Mouse (Mus musculus) lung, postnatal 0 days (tissue): ENCODE data around the gene Grk5. TPM values are rescaled to one million over a fixed set of nuclear protein-coding genes. Genes with fewer than 3 reads are reported as not detected.
"Not testable (repeated sequence)": the region's sequence is repeated elsewhere in the genome, so short reads cannot be mapped to it uniquely, and the experiment has no call there.

Experiments used
- ATAC-seq: fragments of 200-750 bp; cut with Nextera tagmentation; 2 replicates; pipeline ENCODE4 v1.8.0; 2017; ENCODE audit warnings: moderate library complexity
- DNase-seq: peaks from one replicate; pipeline ENCODE4 v3.0.0-alpha.2; 2016; ENCODE audit warnings: low spot score
- H3K27ac ChIP-seq: fragments of 300-500 bp; sonication (generic); 2 replicates; pipeline ENCODE4 v1.5.1; 2014; ENCODE audit warnings: antibody characterized with exemption, mild to moderate bottlenecking, low read length, mixed read lengths
- H3K27me3 ChIP-seq: fragments of 300-500 bp; sonication (generic); replicated peaks from 2 replicates; pipeline ENCODE4 v1.6.1; 2014; ENCODE audit warnings: low read length, mixed read lengths; ENCODE audit not compliant: insufficient read depth
- H3K36me3 ChIP-seq: fragments of 300-500 bp; sonication (generic); 2 replicates; pipeline ENCODE4 v1.6.1; 2014; ENCODE audit warnings: low read length, mixed read lengths; ENCODE audit not compliant: insufficient read depth
- H3K4me1 ChIP-seq: fragments of 300-500 bp; sonication (generic); 2 replicates; pipeline ENCODE4 v1.6.1; 2014; ENCODE audit warnings: antibody characterized with exemption, low read depth, low read length, mixed read lengths; ENCODE audit not compliant: insufficient read depth
- H3K4me2 ChIP-seq: fragments of 300-500 bp; sonication (generic); replicated peaks from 2 replicates; pipeline ENCODE4 v1.6.1; 2014; ENCODE audit warnings: low read depth, mild to moderate bottlenecking, low read length, moderate library complexity, mixed read lengths
- H3K4me3 ChIP-seq: fragments of 300-500 bp; sonication (generic); 2 replicates; pipeline ENCODE4 v1.5.1; 2014; ENCODE audit warnings: low read depth, low read length
- H3K9ac ChIP-seq: fragments of 300-500 bp; sonication (generic); replicated peaks from 2 replicates; pipeline ENCODE4 v1.6.1; 2014; ENCODE audit warnings: low read depth, mild to moderate bottlenecking
- H3K9me3 ChIP-seq: fragments of 300-500 bp; sonication (generic); 2 replicates; pipeline ENCODE4 v1.6.1; 2016; ENCODE audit warnings: low read length, mixed read lengths
- CTCF ChIP-seq: IDR thresholded peaks from 2 replicates; pipeline ENCODE4 v1.5.1; 2016; ENCODE audit warnings: antibody characterized with exemption, mild to moderate bottlenecking
- EP300 ChIP-seq: IDR thresholded peaks from 2 replicates; pipeline ENCODE4 v1.6.1; 2016; ENCODE audit warnings: antibody characterized with exemption, mild to moderate bottlenecking, control low read depth
- WGBS: fragments of 180-500 bp; shearing (Covaris S2); extraction: QIAGEN DNeasy Blood & Tissue Kit; methylation state at CpG from one replicate; pipeline ENCODE4 v1.1.7; 2014; 5-methylcytosine and 5-hydroxymethylcytosine counted together
- polyA plus RNA-seq: library from polyadenylated mRNA; unstranded; fragments of >200 nt; fragmentation: Nextera tagmentation; extraction: Ambion mirVana; gene quantifications from 2 replicates; pipeline ENCODE4 v1.2.1, GENCODE M21; 2015

Grk5 gene
- 7.2 and 9.1 TPM in 2 replicates for polyA plus RNA-seq

GRCm38 (mm10) chr19:60889714-60890315 is at the start of gene Grk5:
Grk5 (plus strand) TSS chr19:60889749.
- DNase-seq, result peak; percentile 98
- Histone ChIP-seq H3K4me1 (peaks cover under 1% of the 10 kb centered on the region; the same call in 1 of the 2 replicates), H3K27ac (peak within 1 kb of the TSS; percentile 95), H3K9me3 (no peaks in the 10 kb centered on the region), H3K36me3 (no peaks in the 10 kb centered on the region), H3K4me3 (peak within 1 kb of the TSS; percentile 66), H3K27me3 (no peaks in the 10 kb centered on the region), H3K9ac (peak within 1 kb of the TSS; percentile 77), H3K4me2 (peak within 1 kb of the TSS; percentile 83)
- 1% methylated on average over 52 of the region's 55 CpGs for WGBS
- peak; percentile 90 for TF ChIP-seq CTCF
- TF ChIP-seq EP300, result no peak
- peak; percentile 97 for ATAC-seq

GRCm38 (mm10) chr19:60843324-60843723 is 46.2 kb upstream of the Grk5 start:
- no peak for DNase-seq
- Histone ChIP-seq H3K4me2 (no peak overlapping the region), H3K36me3 (0 out of 2 replicates have a peak, but pooled peaks cover 6% of the 10 kb centered on the region), H3K27me3 (no peaks in the 10 kb centered on the region), H3K9me3 (no peaks in the 10 kb centered on the region), H3K27ac (no peak overlapping the region), H3K4me3 (no peak overlapping the region), H3K4me1 (no peaks in the 10 kb centered on the region), H3K9ac (no peak overlapping the region)
- no peak for ATAC-seq
- TF ChIP-seq CTCF (no peak), EP300 (no peak)

DNA sequence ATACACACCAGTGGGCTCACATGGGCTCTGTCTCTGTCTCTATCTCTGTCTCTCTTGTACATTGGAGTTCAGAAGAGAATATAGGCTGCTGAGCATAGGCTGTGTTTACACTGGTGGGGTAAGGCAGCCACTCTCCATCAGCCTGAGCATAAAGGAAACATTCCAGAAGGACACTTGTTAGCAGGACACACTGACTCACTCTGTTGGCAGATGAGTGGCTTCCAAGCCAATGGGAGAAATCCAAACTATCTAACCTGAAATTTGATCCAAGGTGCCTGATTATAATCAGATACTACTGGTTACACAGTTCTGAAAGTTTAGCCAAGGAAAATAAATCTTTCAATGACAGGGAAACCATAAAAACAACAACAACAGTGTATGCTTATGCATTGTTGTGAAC is 43.8 kb upstream of the Grk5 start:
- no peak overlapping the region for H3K27ac ChIP-seq
- 0 out of 2 replicates have a peak, but pooled peaks cover 3% of the 10 kb centered on the region for H3K36me3 ChIP-seq
- no peak overlapping the region for H3K4me3 ChIP-seq
- ATAC-seq (no peak), DNase-seq (no peak)
- no peaks in the 10 kb centered on the region for H3K9me3 ChIP-seq
- no peaks in the 10 kb centered on the region for H3K27me3 ChIP-seq
- no peak overlapping the region for H3K9ac ChIP-seq
- TF ChIP-seq CTCF, result no peak
- no peaks in the 10 kb centered on the region for H3K4me1 ChIP-seq
- H3K4me2 ChIP-seq, result no peak overlapping the region

DNA sequence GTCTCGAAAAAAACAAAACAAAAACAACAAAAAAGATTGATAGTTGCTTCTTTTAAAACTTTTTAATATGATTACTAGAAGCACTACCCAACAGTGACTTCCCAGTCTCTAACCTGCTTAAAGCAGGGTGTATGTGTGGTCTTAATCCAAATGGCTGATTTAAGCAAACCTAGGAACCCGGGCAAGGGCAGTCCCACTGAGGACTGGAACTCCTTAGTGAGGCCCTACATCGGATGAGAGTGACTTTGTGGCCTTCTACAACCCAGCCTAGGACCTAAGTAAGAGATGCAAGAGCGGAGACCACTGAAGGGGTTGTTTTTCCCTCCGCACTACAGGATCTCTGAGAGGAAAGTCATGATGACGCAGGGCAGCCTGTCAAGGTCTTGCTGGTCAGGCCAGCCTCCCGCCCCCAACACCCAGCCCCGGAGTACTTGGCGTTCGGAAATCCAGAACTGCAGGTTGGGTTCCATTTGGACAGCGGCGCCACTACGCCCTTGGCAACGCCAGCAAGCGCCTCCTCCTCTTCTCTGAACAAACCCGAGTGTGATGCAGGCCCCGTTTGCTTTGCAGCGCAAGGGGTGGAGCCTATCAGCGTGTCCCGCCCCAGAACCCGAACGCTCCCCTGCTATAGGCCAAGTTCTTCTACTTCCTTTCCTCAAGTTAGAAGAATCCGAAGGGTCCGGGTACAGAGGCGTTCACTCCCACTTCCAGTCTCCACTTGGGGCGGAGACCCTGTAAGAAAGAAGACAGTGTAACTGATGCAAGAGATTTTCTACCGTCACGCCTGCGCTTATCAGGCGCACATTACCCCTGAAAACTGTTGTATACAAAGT is 28.5 kb upstream of the Grk5 start, which contains the start of gene Sfxn4:
TSS of gene Sfxn4 (minus strand) at position 612 of the 833 bp plus-strand sequence.
- Histone ChIP-seq H3K27me3 (no peaks in the 10 kb centered on the region), H3K4me2 (peak within 1 kb of the TSS; percentile 64), H3K9ac (peak within 1 kb of the TSS; percentile 41), H3K36me3 (0 out of 2 replicates have a peak, but pooled peaks cover 4% of the 10 kb centered on the region), H3K27ac (peak within 1 kb of the TSS; percentile 80), H3K4me1 (no peaks in the 10 kb centered on the region), H3K9me3 (no peaks in the 10 kb centered on the region), H3K4me3 (peak within 1 kb of the TSS; percentile 51)
- ATAC-seq (peak; percentile 99), DNase-seq (peak; percentile 97)
- TF ChIP-seq CTCF (no peak), EP300 (peak; percentile 24; the same call in 1 of the 2 replicates)
- WGBS, result 2% methylated on average over 30 of the region's 30 CpGs

DNA sequence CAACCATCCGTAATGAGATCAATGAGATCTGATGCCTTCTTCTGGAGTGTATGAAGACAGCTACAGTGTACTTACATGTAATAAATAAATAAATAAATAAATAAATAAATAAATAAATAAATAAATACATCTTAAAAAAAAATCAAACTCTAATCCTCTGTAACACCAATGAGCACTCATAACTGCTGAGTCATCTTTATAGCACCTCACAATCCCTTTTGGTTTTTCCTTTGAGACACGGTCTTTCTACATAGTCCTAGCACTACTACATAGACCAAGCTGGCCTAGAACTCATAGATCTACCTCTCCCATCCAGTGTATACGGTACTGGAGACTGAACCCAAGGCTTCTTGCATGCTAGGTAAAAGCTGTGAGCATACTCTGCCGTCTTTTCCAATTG is 23.4 kb upstream of the Grk5 start:
- not testable (repeated sequence) for DNase-seq, ATAC-seq, H3K4me1 ChIP-seq, H3K9me3 ChIP-seq, H3K9ac ChIP-seq, H3K4me2 ChIP-seq, H3K4me3 ChIP-seq, H3K27ac ChIP-seq, H3K27me3 ChIP-seq
- 0 out of 2 replicates have a peak, but pooled peaks cover 10% of the 10 kb centered on the region for H3K36me3 ChIP-seq
- WGBS, result 97% methylated on average over 4 of the region's 4 CpGs

- Histone ChIP-seq H3K27ac (no peak overlapping the region), H3K27me3 (no peaks in the 10 kb centered on the region), H3K4me1 (peaks cover 4% of the 10 kb centered on the region; the same call in 1 of the 2 replicates), H3K4me2 (no peak overlapping the region), H3K9me3 (no peaks in the 10 kb centered on the region), H3K4me3 (no peak overlapping the region), H3K9ac (no peak overlapping the region), H3K36me3 (peaks cover 11% of the 10 kb centered on the region; the same call in 1 of the 2 replicates)
- ATAC-seq (no peak), DNase-seq (no peak)
- WGBS, result 81% methylated on average over 1 of the region's 1 CpGs
- TF ChIP-seq CTCF (peak; percentile 41), EP300 (no peak)
Observed at GRCm38 (mm10) chr19:60870489-60870888, 19.1 kb upstream of the Grk5 start.
